Mouse (Mus musculus) Muller cell, postnatal 12 days (primary cell): ENCODE results near the gene Brpf1.
A peak's percentile ranks its signal among the peaks of the same experiment; 100 is the strongest.

Experiments
- DNase-seq: peaks from one replicate; pipeline ENCODE4 v3.0.0-alpha.2; 2015; ENCODE audit errors: inconsistent ontology term

Gene Brpf1

GRCm38 (mm10) chr6:113306986-113307349, at the start of gene Brpf1:
Gene Brpf1 (plus strand): TSS chr6:113307137.
- no peak for DNase-seq

GRCm38 (mm10) chr6:113261174-113261858, 45.6 kb upstream of the Brpf1 start:
- DNase-seq: no peak

GRCm38 (mm10) chr6:113263531-113263930, 43.4 kb upstream of the Brpf1 start:
- DNase-seq: no peak

- no peak for DNase-seq
Observed at GRCm38 (mm10) chr6:113264429-113264828, 42.5 kb upstream of the Brpf1 start.

- no peak for DNase-seq
Observed at GRCm38 (mm10) chr6:113266996-113267655, 39.8 kb upstream of the Brpf1 start.

- DNase-seq: no peak
Observed at GRCm38 (mm10) chr6:113267988-113268387, 38.9 kb upstream of the Brpf1 start.

GRCm38 (mm10) chr6:113272365-113272764, 34.6 kb upstream of the Brpf1 start:
- DNase-seq: no peak

GRCm38 (mm10) chr6:113276846-113277245, 30.1 kb upstream of the Brpf1 start:
- no peak for DNase-seq

GRCm38 (mm10) chr6:113281676-113282075, 25.3 kb upstream of the Brpf1 start:
- no peak for DNase-seq

GRCm38 (mm10) chr6:113282101-113282802, 24.7 kb upstream of the Brpf1 start, which contains the start of gene Cpne9:
Gene Cpne9 (plus strand): TSS chr6:113282307.
- peak; percentile 64 for DNase-seq

- DNase-seq: no peak
Observed at GRCm38 (mm10) chr6:113282969-113283368, 24.0 kb upstream of the Brpf1 start.

GRCm38 (mm10) chr6:113283500-113283899, 23.4 kb upstream of the Brpf1 start:
- DNase-seq: no peak

- DNase-seq: no peak
Observed at GRCm38 (mm10) chr6:113284931-113285330, 22.0 kb upstream of the Brpf1 start.

- DNase-seq: no peak
Observed at GRCm38 (mm10) chr6:113286316-113286715, 20.6 kb upstream of the Brpf1 start.

- no peak for DNase-seq
Observed at GRCm38 (mm10) chr6:113287236-113287635, 19.7 kb upstream of the Brpf1 start.

- no peak for DNase-seq
Observed at GRCm38 (mm10) chr6:113289346-113289745, 17.6 kb upstream of the Brpf1 start.

GRCm38 (mm10) chr6:113290346-113290745, 16.6 kb upstream of the Brpf1 start:
- DNase-seq: no peak

- no peak for DNase-seq
Observed at GRCm38 (mm10) chr6:113292938-113293337, 14.0 kb upstream of the Brpf1 start.

GRCm38 (mm10) chr6:113296046-113296445, 10.9 kb upstream of the Brpf1 start:
- DNase-seq: no peak

GRCm38 (mm10) chr6:113296639-113297038, 10.3 kb upstream of the Brpf1 start:
- DNase-seq: no peak

- DNase-seq: no peak
Observed at GRCm38 (mm10) chr6:113301350-113301749, 5.6 kb upstream of the Brpf1 start.

- peak; percentile 24 for DNase-seq
Observed at GRCm38 (mm10) chr6:113302258-113302657, 4.7 kb upstream of the Brpf1 start.
